Mouse (Mus musculus) stomach, postnatal 0 days (tissue): ENCODE results near the gene Pcif1. TPM values are rescaled to one million over a fixed set of nuclear protein-coding genes. Genes with fewer than 3 reads are reported as not detected.
A peak's percentile ranks its signal among the peaks of the same experiment; 100 is the strongest.

Source experiments
- ATAC-seq: fragments of 200-750 bp; cut with Nextera tagmentation; 2 replicates; pipeline ENCODE4 v1.8.0; 2017; ENCODE audit not compliant: low FRiP score, low TSS enrichment
- DNase-seq: peaks from one replicate; pipeline ENCODE4 v3.0.0-alpha.2; 2016; ENCODE audit warnings: low spot score
- H3K27ac ChIP-seq: fragments of 300-500 bp; sonication (generic); replicated peaks from 2 replicates; pipeline ENCODE4 v1.5.1; 2014; ENCODE audit warnings: mild to moderate bottlenecking, control low read depth
- H3K27me3 ChIP-seq: fragments of 300-500 bp; sonication (generic); 2 replicates; pipeline ENCODE4 v1.6.1; 2014; ENCODE audit warnings: low read length; ENCODE audit not compliant: control insufficient read depth, insufficient read depth
- H3K36me3 ChIP-seq: fragments of 300-500 bp; sonication (generic); 2 replicates; pipeline ENCODE4 v1.6.1; 2014; ENCODE audit warnings: low read length, mixed read lengths; ENCODE audit not compliant: control insufficient read depth, insufficient read depth
- H3K4me1 ChIP-seq: fragments of 300-500 bp; sonication (generic); replicated peaks from 2 replicates; pipeline ENCODE4 v1.6.1; 2014; ENCODE audit warnings: antibody characterized with exemption; ENCODE audit not compliant: control insufficient read depth, insufficient read depth
- H3K4me2 ChIP-seq: fragments of 300-500 bp; sonication (generic); replicated peaks from 2 replicates; pipeline ENCODE4 v1.6.1; 2014; ENCODE audit warnings: low read depth, mild to moderate bottlenecking, control low read depth, moderate library complexity
- H3K4me3 ChIP-seq: fragments of 300-500 bp; sonication (generic); 2 replicates; pipeline ENCODE4 v1.5.1; 2014; ENCODE audit warnings: low read depth, low read length, control low read depth
- H3K9ac ChIP-seq: fragments of 300-500 bp; sonication (generic); 2 replicates; pipeline ENCODE4 v1.6.1; 2014; ENCODE audit warnings: mild to moderate bottlenecking, low read length, control low read depth, mixed read lengths
- H3K9me3 ChIP-seq: fragments of 300-500 bp; sonication (generic); 2 replicates; pipeline ENCODE4 v1.6.1; 2016; ENCODE audit warnings: low read length; ENCODE audit not compliant: control insufficient read depth
- CTCF ChIP-seq: IDR thresholded peaks from 2 replicates; pipeline ENCODE4 v1.5.1; 2016; ENCODE audit warnings: antibody characterized with exemption, low read depth, mild to moderate bottlenecking, moderate library complexity
- EP300 ChIP-seq: optimal IDR thresholded peaks from 2 replicates; pipeline ENCODE3; 2016; ENCODE audit warnings: antibody characterized with exemption
- WGBS: fragments of 180-500 bp; shearing (Covaris S2); extraction: QIAGEN DNeasy Blood & Tissue Kit; methylation state at CpG from one replicate; pipeline ENCODE4 v1.1.7; 2014; 5-methylcytosine and 5-hydroxymethylcytosine counted together
- polyA plus RNA-seq: library from polyadenylated mRNA; unstranded; fragments of >200 nt; fragmentation: Nextera tagmentation; extraction: Ambion mirVana; gene quantifications from 2 replicates; pipeline ENCODE4 v1.2.1, GENCODE M21; 2015

The Pcif1 gene
- polyA plus RNA-seq, 1 experiment from 2014 or later = 51.4 TPM

DNA sequence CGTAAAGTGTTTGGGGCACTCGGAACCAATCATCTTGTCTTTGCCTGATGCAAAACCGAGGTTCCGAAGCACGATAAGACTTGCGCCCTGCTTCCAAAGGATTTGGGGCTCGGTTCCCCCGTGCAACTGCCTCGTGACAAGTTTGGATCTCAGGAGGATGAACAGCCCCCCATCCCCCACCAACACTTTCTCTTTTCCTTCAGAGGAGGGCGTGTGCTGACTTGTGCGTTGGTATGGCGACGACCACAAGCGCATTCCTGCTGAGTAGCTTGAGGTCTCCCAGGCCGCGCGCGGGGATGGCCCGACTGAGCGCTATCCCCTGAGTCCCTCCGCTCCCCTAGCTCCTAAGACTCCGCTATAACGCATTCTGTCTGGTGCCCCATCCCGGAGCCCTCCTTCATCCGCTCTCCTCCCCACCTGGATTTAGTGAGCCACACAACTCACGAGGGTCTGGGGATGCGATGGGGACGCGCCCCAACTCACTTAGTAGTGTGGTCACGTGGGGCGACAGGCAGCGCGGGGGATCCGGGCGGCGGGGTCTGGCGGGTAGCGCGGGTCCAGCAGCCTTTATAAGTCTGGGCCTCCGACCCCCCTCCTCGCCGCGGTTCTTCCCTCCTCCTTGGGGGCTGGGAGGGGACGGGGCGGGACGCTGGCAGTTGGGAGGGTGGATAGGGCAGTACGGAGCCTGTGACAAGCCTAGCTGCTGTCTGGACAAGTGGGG is 21.8 kb upstream of the Pcif1 start, which contains the start of gene Pltp:
Gene Pltp (minus strand): TSS at position 611 of the 721 bp plus-strand sequence.
- under 1% methylated on average over 41 of the region's 47 CpGs for WGBS
- Histone ChIP-seq H3K27ac (peak within 1 kb of the TSS; percentile 78), H3K9ac (peak within 1 kb of the TSS; percentile 62), H3K4me3 (peak within 1 kb of the TSS; percentile 54), H3K4me1 (peaks cover 8% of the 10 kb centered on the region; the same call in 1 of the 2 replicates), H3K27me3 (no peaks in the 10 kb centered on the region), H3K9me3 (no peaks in the 10 kb centered on the region), H3K36me3 (no peaks in the 10 kb centered on the region), H3K4me2 (peak within 1 kb of the TSS; percentile 82)
- no peak for TF ChIP-seq EP300
- TF ChIP-seq CTCF = no peak
- DNase-seq = peak; percentile 48
- peak; percentile 55; the same call in 1 of the 2 replicates for ATAC-seq

DNA sequence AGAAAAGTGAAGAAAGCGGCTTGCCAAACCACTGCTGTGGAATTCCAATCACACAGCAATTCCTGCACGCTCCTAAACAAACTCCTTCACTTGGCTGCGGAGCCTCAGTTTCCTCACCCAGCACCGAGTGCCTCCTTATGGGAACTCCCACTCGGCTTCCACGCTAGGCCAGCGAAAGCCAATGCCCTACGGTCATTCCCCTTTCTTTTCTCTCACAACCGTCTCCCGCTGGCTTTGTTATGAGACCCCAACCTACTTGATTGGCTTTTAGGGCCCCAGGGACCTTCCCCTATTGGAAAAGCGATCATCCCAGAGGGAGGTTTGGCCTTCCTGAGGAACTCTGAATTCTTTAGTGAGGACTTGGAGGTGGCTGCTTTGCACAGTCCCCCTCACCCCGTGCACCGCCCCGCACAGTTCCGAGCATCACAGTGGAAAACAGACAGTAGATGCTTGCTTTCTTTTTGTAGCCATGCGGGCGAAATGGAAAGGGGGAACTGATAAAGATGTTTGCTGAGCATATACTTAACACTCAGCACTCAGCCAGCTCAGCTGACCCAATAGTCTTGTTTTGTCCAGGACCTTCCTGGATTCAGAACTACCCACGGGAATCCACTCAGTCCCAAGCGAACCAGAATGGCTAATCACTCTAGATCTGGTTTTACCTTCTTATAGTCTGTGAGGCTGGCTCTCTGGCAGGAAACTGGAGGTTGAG is 21.1 kb upstream of the Pcif1 start:
- no peak for DNase-seq
- Histone ChIP-seq H3K9me3 (no peaks in the 10 kb centered on the region), H3K4me3 (peak overlapping the region; percentile 54), H3K4me1 (peaks cover 8% of the 10 kb centered on the region; the same call in 1 of the 2 replicates), H3K27me3 (no peaks in the 10 kb centered on the region), H3K27ac (0 out of 2 replicates have a peak overlapping the region, but pooled peaks have one; percentile 45), H3K4me2 (peak overlapping the region; percentile 82), H3K9ac (no peak overlapping the region; the same call in 1 of the 2 replicates), H3K36me3 (no peaks in the 10 kb centered on the region)
- ATAC-seq = no peak
- TF ChIP-seq CTCF = no peak
- TF ChIP-seq EP300 = no peak
- WGBS = 18% methylated on average over 19 of the region's 19 CpGs

DNA sequence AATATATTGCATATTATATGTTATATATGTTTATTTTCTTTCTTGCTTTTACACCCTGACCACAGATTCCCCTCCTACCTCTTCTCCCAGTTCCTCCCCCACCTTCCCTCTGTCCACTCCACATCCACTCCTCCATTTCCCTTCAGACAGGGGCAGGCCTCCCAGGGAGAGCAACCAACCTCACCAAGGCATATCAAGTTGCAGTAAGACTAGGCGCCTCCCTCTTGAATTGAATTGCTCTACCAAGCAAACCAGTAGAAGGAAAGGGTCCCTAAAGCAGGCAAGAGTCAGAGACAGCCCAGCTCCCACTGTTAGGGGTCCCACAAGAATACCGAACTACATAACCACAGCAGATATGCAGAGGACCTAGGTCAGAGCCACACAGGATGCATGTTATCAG is 19.9 kb upstream of the Pcif1 start:
- 77% methylated on average over 2 of the region's 2 CpGs for WGBS
- Histone ChIP-seq H3K4me2 (no peak overlapping the region), H3K27me3 (no peaks in the 10 kb centered on the region), H3K4me1 (peaks cover 8% of the 10 kb centered on the region; the same call in 1 of the 2 replicates), H3K4me3 (no peak overlapping the region), H3K9me3 (no peaks in the 10 kb centered on the region), H3K9ac (no peak overlapping the region), H3K36me3 (no peaks in the 10 kb centered on the region), H3K27ac (no peak overlapping the region)
- DNase-seq = no peak
- no peak for ATAC-seq
- TF ChIP-seq EP300 (no peak), CTCF (no peak)

DNA sequence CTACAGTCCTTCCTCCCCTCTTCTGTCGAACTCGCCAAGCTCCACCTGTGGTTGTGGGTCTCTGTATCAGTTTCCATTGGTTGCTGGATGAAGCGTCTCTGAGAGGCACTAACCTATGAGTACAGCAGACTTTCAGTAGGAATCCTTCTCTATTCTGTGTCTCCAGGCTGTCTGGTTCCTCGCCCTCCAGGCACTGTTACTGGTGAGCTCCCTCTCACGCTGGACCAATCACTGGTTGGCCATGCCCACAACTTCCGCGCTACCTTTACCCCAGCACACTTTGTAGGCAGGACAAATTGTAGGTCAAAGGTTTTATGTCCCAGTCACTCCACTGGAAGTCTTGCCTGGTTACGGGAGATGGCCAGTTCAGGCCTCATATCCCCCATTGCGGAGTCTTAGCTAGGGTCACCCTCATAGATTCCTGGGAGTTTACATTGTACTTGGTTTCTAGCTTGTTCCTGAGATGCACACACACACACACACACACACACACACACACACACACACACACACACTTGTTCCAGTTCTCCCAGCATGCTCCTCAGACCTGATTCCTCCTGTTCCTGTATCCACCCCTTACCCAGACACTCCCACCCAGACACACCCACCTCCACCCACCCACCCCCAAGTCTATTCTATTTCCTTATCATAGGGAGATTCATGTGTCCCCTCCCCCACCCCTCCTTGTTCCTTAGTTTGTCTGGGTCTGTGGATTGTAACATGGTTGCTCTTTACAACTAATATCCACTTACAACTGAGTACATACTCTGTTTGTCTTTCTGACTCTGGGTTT is 19.3 kb upstream of the Pcif1 start:
- H3K4me1 ChIP-seq = peaks cover 8% of the 10 kb centered on the region; the same call in 1 of the 2 replicates
- ATAC-seq (peak; percentile 53), DNase-seq (peak; percentile 30)
- no peaks in the 10 kb centered on the region for H3K27me3 ChIP-seq
- no peaks in the 10 kb centered on the region for H3K9me3 ChIP-seq
- no peak for TF ChIP-seq EP300
- no peak for TF ChIP-seq CTCF
- no peaks in the 10 kb centered on the region for H3K36me3 ChIP-seq
- no peak overlapping the region for H3K27ac ChIP-seq
- H3K4me2 ChIP-seq = no peak overlapping the region
- no peak overlapping the region for H3K9ac ChIP-seq
- WGBS = 68% methylated on average over 9 of the region's 9 CpGs
- H3K4me3 ChIP-seq = no peak overlapping the region

DNA sequence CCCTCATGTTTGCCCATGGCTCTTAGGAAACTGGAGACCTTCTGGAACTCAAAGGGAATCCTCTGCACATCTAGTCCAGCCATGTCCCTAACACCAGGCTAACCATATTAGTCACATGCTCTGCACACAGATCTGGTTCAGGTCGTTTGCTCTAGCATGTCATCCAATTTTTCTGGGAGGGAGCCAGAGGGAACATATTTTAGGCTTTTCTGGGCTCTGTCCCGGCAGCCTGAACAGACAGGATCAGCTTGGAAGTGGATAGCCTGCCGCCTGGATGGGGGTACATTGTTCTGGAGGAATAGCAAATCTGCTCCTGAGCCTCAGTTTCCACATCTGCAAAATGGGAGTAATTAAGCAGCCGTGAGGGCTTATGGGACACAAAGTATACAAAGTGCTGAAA is 18.0 kb upstream of the Pcif1 start:
- H3K36me3 ChIP-seq = no peaks in the 10 kb centered on the region
- no peak for DNase-seq
- no peak overlapping the region for H3K9ac ChIP-seq
- H3K27ac ChIP-seq = no peak overlapping the region
- H3K9me3 ChIP-seq = no peaks in the 10 kb centered on the region
- H3K27me3 ChIP-seq = no peaks in the 10 kb centered on the region
- ATAC-seq = no peak
- H3K4me3 ChIP-seq = no peak overlapping the region
- H3K4me2 ChIP-seq = no peak overlapping the region
- no peak for TF ChIP-seq EP300
- no peak for TF ChIP-seq CTCF
- WGBS = 44% methylated on average over 4 of the region's 4 CpGs
- peaks cover 8% of the 10 kb centered on the region; the same call in 1 of the 2 replicates for H3K4me1 ChIP-seq
